Mouse (Mus musculus) large intestine, adult 2 months (tissue): Measurements from ENCODE around the gene Slc26a8. TPM values are rescaled to one million over a fixed set of nuclear protein-coding genes. Genes with fewer than 3 reads are reported as not detected.

Experiments
- DNase-seq: peaks from one replicate; pipeline ENCODE4 v3.0.0-alpha.2; 2012; ENCODE audit warnings: low read depth, low spot score
- WGBS: fragments of 180-500 bp; shearing (Covaris S2); methylation state at CpG from one replicate; pipeline ENCODE4 v1.1.7; 2018; 5-methylcytosine and 5-hydroxymethylcytosine counted together
- polyA plus RNA-seq: library from polyadenylated mRNA; depleted of rRNA; stranded (reverse); fragments of >200 nt; gene quantifications from 2 replicates; pipeline ENCODE4 v1.2.3, GENCODE M21; 2012

Gene Slc26a8
- polyA plus RNA-seq, 1 experiment = 0.14 TPM

- 84% methylated on average over 3 of the region's 3 CpGs for whole genome bisulfite sequencing
- DNase-seq = no peak
Observed at GRCm38 (mm10) chr17:28650268-28650667, 39.8 kb downstream of the Slc26a8 start.

GRCm38 (mm10) chr17:28648607-28649370, 41.2 kb downstream of the Slc26a8 start:
- WGBS = 32% methylated on average over 6 of the region's 6 CpGs

GRCm38 (mm10) chr17:28646221-28646620, 43.8 kb downstream of the Slc26a8 start:
- DNase-seq = no peak
- 70% methylated on average over 3 of the region's 3 CpGs for WGBS

More at GRCm38 (mm10) chr17:28648607-28649370, 41.2 kb downstream of the Slc26a8 start:
- DNase-seq = no peak

- DNase-seq = no peak
- 17% methylated on average over 4 of the region's 4 CpGs for WGBS
Observed at GRCm38 (mm10) chr17:28644112-28644511, 45.9 kb downstream of the Slc26a8 start.

GRCm38 (mm10) chr17:28643697-28644096, 46.3 kb downstream of the Slc26a8 start:
- 5% methylated on average over 3 of the region's 3 CpGs for WGBS
- DNase-seq = no peak

GRCm38 (mm10) chr17:28640113-28640512, 49.9 kb downstream of the Slc26a8 start:
- WGBS = 80% methylated on average over 3 of the region's 3 CpGs
- DNase-seq = no peak

GRCm38 (mm10) chr17:28637711-28638690, 52.0 kb downstream of the Slc26a8 start:
- WGBS = 52% methylated on average over 7 of the region's 7 CpGs
- DNase-seq = no peak

- 98% methylated on average over 5 of the region's 5 CpGs for WGBS
- no peak for DNase-seq
Observed at GRCm38 (mm10) chr17:28635842-28636241, 54.2 kb downstream of the Slc26a8 start.

- DNase-seq = no peak
- 32% methylated on average over 3 of the region's 3 CpGs for WGBS
Observed at GRCm38 (mm10) chr17:28629125-28629524, 60.9 kb downstream of the Slc26a8 start.

GRCm38 (mm10) chr17:28628248-28629124, 61.5 kb downstream of the Slc26a8 start:
- no peak for DNase-seq
- WGBS = 31% methylated on average over 10 of the region's 10 CpGs

- 88% methylated on average over 2 of the region's 2 CpGs for WGBS
- DNase-seq = no peak
Observed at GRCm38 (mm10) chr17:28626937-28627336, 63.1 kb downstream of the Slc26a8 start.

- no peak for DNase-seq
- 90% methylated on average over 15 of the region's 15 CpGs for WGBS
Observed at GRCm38 (mm10) chr17:28625327-28625726, 64.7 kb downstream of the Slc26a8 start.

GRCm38 (mm10) chr17:28624841-28625240, 65.2 kb downstream of the Slc26a8 start:
- WGBS = 67% methylated on average over 2 of the region's 2 CpGs

GRCm38 (mm10) chr17:28622300-28622759, 67.7 kb downstream of the Slc26a8 start, which contains the start of gene Srpk1:
Srpk1 (minus strand) TSS chr17:28622709.
- peak; percentile 69 for DNase-seq
- WGBS = 1% methylated on average over 46 of the region's 53 CpGs

More at GRCm38 (mm10) chr17:28624841-28625240, 65.2 kb downstream of the Slc26a8 start:
- no peak for DNase-seq

- 1% methylated on average over 78 of the region's 78 CpGs for WGBS
- peak; percentile 52 for DNase-seq
Observed at GRCm38 (mm10) chr17:28621381-28622299, 68.4 kb downstream of the Slc26a8 start.

GRCm38 (mm10) chr17:28618775-28619174, 71.3 kb downstream of the Slc26a8 start:
- no peak for DNase-seq
- 98% methylated on average over 1 of the region's 1 CpGs for WGBS

- WGBS = 77% methylated on average over 7 of the region's 7 CpGs
- no peak for DNase-seq
Observed at GRCm38 (mm10) chr17:28618124-28618523, 71.9 kb downstream of the Slc26a8 start.

- DNase-seq = no peak
- 77% methylated on average over 10 of the region's 10 CpGs for WGBS
Observed at GRCm38 (mm10) chr17:28617636-28618035, 72.4 kb downstream of the Slc26a8 start.
